Mouse (Mus musculus): ENCODE results near the gene Elfn1.

The Elfn1 gene

DNA sequence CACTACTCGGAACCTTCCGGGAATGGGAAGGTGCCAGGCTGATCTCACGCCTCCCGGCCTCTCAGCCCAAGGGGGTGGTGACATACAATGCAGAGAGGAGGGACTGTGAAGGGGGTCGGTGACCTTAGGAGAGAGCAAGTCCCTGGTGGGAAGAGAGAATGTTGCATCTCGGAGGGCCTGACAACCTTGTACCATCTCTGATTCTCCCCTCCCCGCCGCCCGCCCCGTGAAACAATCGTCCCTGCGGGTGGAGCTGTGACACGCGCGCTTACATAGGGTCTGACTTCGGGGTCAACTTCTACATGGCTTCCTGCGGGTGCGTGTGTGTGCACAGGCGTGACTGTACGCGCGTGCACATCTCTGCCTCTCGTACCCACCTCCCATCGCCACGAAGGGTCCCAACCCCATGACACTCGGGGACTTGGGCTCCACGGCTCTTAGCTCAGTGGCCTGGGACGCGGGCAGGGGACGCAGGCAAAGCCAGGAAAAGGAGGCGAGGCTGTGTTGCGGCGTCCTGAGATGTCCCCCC, at the start of gene Elfn1:
Elfn1 (plus strand) TSS at position 230 of the 529 bp plus-strand sequence.
- no peak for DNase-seq

DNA sequence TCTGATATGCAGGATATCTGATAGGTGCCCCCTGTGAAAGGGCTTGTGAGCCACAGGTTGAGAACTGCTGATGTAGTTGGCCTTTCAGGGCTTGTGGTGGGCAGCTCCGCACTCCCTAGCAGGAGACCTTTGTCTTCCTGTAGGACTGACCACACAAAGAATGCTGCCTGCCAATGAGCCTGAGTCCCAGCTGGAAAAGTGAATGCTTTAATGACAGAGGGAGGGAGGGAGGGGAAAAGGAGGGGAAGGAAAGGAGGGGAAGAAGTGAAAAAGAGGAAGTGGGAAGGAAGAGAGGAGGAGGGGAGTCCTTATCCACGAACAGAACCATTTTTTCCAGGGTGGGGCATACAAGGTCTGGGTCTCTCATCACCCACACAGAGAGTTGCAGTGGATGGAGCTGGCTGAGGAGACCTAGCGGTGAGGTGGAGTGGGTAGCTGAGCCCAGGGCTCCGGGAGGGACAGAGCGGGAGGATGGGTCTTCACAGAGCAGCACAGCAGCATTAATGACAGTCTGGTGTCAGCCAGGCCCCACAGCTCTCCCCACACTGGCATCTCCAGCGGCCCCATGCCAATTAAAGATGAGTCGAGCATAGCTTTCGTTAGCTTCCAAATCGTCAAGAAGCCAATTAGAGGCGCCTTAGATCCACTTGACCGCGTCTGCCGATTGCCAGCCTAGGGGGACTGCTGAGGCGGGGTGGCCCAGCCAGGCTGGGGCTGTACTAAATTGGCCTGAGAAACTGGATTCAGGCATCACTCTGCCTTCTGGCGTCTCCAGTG, 47.2 kb upstream of the Elfn1 start:
- DNase-seq, result no peak

GRCm38 (mm10) chr5:139862759-139863158, 45.0 kb upstream of the Elfn1 start:
- DNase-seq, result peak; percentile 49

- no peak for DNase-seq
Measured at GRCm38 (mm10) chr5:139870886-139871285, 36.9 kb upstream of the Elfn1 start.

- DNase-seq, result no peak
Measured at GRCm38 (mm10) chr5:139871526-139871925, 36.2 kb upstream of the Elfn1 start.

DNA sequence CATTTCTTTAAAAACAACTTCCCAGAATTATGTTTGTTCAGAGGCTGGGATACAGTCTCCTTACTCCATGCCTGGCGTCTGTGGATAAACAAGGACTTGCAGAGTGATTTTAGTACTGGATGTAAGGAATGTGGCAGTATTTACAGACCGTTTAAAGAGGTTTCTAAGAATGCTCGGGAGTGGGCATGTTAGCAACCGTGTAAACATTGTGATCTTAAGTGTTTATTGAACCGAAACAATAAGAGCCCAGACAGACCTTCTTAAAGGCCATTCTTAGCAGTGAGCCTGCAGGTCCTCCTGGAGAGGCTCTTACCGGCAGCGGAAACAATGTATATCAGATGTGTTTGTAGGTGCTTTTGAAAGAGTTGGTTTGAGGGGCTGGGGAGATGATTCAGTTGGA, 30.2 kb upstream of the Elfn1 start:
- no peak for DNase-seq

- DNase-seq, result no peak
Measured at GRCm38 (mm10) chr5:139879694-139880093, 28.0 kb upstream of the Elfn1 start.

GRCm38 (mm10) chr5:139881161-139881560, 26.6 kb upstream of the Elfn1 start:
- DNase-seq, result no peak

DNA sequence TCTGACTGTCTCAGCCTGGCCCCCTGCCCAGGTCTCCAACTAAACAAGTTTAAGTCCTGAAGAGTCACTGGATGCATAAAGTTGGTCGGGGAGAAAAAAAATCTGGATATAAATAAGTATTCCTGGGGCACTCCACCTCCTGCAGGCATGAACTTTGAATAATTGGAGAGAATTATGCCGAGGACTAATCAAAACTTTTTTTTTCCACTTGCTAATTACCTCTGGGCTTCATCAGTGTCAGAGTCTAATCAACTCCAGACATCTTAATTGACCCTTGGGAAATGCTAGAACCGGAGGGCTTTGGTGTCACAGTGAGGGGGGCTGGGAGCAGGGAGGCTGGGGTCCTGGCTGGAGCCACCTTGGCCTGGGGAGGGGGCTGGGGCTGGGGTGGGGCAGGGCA, 19.1 kb upstream of the Elfn1 start:
- DNase-seq, result no peak

DNA sequence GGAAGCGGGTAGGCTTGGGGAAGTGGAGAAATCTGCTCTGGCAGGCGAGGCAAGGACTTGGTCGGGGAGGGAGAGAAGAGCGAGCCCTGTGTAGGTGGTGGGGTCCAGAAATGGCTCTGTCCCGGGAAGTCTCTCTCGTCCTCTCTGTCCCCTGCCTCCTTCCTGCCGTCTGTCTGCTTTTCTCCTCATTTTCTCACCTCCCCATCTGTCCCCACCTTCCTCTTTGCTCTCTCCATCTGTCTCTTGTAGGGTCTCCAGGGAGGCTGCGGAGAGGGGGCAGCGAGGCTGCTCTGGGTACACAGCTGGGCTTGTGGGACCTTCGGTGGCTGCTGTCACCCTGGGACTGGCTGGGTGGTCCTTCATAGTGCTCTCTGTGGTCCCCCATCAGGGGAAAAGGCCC, 18.4 kb upstream of the Elfn1 start:
- DNase-seq, result no peak

DNA sequence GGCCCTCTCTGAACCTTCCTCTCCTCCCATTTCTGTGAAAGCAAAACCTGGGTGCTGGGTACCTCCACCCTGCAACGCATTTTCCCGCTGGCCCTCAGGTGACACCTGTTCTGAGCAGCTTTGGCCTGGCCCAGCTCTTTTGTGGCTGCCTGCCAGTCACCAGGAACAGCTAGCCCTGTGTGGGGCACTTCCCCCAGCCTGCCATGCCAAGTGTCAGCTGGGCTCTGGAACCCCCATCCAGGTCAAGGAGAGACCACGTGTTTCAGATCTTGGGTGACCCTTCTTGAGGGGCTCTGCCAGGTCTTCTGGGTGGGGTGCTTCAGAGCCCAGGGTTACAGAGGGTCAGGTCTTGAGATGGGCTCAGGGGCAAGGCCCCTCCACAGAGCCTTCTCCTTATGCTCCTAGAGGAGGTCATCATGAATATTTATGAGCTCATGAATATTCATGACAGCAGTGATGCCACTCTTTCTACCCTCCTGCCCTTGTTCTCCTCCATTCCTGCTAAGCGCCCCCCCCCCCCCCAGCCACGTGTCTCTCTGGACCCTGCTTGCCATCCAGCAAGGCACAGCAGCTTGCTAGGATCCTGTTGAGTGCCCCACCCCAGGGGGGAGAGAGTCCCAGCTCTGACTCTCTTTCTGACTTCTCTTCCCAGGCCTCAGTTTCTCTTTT, 15.3 kb upstream of the Elfn1 start:
- no peak for DNase-seq

DNA sequence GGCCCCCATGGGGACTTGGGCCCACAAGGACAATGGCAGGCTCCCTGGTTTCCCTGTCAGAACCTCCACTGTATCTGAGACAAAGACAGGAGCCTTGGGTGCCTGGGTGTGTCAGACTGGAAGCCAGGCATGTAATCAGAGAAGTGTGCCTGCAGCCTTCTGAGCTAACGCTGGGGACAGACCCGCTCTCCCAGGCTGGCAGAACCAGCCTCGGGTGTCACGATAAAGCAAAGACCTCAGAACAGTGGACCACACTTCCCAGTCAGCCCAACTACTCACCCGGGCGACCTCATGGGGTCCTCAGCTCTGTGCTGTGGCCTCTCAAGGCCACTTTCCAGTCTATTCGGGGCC, 14.8 kb upstream of the Elfn1 start:
- DNase-seq, result no peak

- no peak for DNase-seq
Measured at GRCm38 (mm10) chr5:139894025-139894508, 13.7 kb upstream of the Elfn1 start.

DNA sequence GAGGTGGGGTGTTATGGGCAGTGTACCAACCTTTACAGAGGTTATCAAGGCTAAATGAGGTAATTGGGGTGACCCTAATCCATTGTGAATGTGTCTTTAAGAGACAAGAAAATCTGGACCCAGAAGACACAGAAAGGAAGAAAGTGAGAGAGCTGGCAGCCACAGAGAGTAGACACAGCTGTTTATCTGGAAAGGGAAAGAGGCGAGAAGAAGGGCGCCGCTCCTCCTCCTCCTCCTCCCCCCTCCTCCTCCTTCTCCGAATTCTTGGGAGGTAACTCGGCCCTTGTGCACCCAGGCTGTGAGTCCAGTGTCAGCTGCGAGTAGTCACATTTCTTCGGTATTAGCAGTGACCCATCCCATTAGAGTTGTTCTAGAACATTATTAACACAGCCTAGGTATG, 8.7 kb upstream of the Elfn1 start:
- DNase-seq, result no peak

GRCm38 (mm10) chr5:139905121-139905520, 2.6 kb upstream of the Elfn1 start:
- DNase-seq, result no peak

DNA sequence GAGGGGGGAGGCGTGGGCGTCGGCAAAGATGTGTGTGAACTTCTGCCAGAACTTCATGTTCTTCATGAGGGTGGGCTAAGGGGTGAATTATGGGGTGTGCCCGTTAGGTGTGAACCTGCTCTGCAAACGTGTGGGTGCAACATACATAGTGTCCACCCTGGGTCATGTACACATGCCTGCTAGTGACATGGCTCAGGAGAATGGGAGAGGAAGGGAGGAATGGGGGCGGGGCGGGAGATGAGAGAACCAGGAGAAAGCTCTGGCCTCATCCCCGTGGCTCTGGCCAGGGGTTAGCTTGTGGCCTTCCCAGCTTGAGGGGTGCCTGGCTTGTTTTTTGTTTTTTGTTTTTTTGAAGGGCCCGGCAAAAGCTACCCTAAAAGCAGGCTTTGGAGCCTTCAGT, 1.2 kb upstream of the Elfn1 start:
- no peak for DNase-seq

DNA sequence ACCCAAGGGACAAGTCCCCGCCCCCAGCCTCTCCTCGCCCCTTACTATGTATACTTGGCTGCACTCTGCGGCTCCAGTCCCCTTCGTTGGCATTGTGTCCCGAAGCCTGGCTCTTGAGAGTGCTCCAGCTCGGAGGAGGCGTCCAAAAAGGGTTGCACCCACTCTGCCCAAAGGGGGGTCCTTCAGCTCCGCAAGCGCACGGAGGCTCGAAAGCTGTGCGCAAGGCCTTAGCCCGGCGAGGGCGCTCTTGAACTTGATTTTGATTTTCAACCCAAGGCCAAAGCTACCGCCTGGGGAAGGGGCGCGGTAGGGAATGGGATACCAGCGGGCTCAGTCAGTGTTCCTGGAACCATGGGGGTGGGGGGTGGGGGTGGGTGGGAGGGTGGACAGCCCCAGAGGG, 502 bp upstream of the Elfn1 start:
- peak; percentile 68 for DNase-seq

DNA sequence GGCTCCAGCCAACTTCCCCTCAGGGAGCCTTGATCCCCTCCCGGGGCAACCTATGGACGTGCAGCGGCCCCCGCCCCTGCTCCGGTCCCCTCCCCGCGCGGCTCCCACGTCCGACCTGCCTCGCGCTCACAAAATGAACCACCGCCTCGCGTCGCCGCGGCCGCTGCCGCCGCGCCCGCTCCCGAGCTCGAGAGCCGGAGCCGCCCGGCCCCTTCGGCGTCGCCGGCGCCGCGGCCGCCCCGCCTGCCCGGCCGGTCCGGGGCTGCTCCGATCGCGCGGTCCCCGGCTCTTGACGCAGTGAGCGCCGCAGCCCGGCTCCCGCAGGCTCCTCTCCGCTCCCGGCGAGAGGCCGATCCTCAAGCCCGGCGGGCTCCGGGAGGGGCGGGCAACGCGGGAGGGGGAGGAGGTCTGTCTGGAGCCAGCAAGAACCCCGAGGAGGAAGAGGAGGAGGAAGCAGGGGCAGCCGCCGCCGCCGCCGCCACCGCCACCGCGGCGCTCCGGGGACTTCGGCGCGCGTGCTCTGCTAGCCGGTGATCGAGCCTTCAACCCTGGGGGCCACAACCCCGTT, 584 bp downstream of the Elfn1 start:
- DNase-seq, result no peak

- no peak for DNase-seq
Measured at GRCm38 (mm10) chr5:139908811-139909627, 1.3 kb downstream of the Elfn1 start.

GRCm38 (mm10) chr5:139909710-139910550, 2.2 kb downstream of the Elfn1 start:
- DNase-seq, result no peak

DNA sequence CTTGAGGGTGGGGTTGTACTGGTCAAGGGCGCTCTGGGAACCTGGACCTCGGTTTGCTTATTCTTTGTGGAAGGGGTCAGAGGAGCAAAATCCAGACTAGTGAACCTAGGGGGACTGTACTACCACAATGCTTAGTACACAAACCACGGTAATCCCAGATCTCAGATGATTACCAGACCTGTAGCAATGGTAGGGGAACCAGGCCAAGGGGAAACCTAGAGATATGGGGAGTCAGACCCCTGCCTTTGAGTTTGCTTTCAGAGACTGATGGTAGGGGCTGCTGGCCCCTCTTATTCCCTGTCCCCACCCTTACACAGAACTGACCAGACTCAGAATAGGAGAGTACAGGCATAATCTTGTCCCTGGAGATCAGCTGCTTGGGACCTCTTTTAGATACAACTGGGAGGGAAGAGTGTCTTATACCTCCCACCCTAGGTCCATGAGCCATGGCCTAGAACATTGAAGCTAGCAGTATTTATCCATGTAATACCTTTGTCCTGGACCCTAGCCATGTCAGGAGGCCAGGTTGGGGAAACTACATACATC, 3.1 kb downstream of the Elfn1 start:
- DNase-seq, result no peak

DNA sequence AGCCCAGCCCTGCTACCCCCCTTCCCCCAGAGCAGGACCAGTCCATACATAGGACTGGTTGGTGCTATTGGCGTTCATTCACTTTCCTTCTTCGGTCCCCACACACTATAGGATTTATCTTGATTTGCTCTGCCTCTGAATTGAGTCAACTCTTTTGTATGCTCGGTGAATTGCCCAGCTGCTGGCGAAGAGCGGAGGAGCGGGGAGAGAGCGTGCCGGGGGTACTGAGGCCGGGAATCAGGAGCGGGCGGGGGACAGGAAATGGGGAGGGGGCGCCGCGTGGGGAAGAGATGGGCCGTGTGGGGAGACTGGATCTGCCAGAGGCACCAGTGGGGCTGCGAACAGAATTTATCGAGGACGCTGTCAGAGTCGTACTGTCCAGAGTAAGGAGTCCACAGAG, 3.8 kb downstream of the Elfn1 start:
- DNase-seq, result no peak

Measured in right cerebral cortex, postnatal 14 days (tissue).